Mouse (Mus musculus): Measurements from ENCODE around the gene Nrap.
"Not testable (repeated sequence)": the region's sequence is repeated elsewhere in the genome, so short reads cannot be mapped to it uniquely, and the experiment has no call there.

Nrap gene

GRCm38 (mm10) chr19:56366168-56366567 is 23.7 kb downstream of the Nrap start:
- no peak for DNase-seq (ENCODE audit: low read depth, low spot score)

GRCm38 (mm10) chr19:56364563-56364962 is 25.3 kb downstream of the Nrap start:
- DNase-seq (ENCODE audit: low read depth, low spot score), result no peak

DNA sequence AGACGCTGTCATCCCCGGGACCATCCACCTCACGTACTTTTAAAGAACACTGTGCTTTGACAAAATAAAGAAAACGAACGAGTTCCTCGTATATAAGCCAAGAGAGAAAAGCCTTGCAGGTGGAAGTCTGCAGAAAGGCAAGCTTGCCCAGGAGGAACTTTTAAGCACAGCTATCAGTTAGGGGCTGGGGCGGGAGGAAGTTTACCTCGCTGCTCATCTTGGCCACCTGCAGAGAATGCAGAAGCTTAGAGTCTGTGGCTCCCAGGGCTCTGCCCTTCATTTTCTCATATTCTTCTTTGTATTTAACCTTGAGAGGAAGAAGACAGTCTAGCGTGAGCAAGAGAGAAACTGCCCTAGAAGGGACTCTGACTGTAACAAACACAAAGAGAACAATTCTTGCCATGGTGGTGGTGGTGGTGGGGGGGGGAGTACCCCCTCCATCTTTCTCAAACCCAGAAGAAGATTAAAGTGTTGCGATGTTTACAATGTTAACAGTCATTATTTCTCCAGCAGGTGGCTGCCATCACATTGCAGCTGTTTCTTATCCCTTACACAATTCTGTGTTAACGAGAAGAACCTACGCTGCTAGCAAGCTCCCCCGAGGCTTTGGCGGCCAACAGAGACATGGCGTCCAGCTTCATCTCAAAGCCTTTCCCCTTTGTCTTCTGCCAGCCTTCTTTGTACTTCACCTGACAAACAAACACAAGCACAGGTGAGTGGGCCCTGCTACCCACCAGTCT is 25.9 kb downstream of the Nrap start:
- DNase-seq (ENCODE audit: low read depth, low spot score), result no peak

- DNase-seq (ENCODE audit: low read depth, low spot score), result no peak
Measured at GRCm38 (mm10) chr19:56358890-56359289, 30.9 kb downstream of the Nrap start.

DNA sequence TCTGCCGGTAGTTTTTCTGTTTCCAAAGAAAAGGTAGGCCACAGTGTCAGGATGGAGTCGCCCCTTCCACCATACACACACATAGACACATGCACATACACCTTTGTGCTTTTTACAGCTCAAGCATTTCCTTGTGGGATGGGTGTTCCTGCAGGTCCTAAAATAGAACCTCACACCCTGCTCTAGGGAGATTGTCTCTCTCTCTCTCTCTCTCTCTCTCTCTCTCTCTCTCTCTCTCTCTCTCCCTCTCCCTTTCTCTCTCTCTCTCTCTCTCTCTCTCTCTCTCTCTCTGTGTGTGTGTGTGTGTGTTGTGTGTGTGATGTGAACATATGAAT is 32.5 kb downstream of the Nrap start:
- not testable (repeated sequence) for DNase-seq (ENCODE audit: low read depth, low spot score)

GRCm38 (mm10) chr19:56356480-56357373 is 33.1 kb downstream of the Nrap start:
- DNase-seq (ENCODE audit: low read depth, low spot score), result peak; percentile 48

DNA sequence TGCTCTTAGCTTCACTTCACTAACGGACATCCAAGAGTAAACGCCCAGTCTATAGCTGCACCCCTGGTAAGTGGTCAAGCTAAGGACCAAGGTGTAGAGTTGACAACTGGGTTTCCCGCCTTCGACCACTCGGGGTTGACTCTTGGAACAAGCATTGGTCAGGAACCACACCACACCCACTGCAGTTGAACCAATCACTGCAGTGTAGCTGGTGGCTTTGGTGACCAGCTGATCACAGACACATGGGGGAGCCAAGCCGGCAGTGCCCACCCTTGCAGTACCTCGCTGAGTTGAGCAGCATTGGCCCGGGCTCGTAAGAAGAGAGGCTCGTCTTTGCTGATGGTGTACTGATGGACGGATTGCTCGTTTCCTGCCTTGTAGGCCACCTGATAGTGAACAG is 34.6 kb downstream of the Nrap start:
- no peak for DNase-seq (ENCODE audit: low read depth, low spot score)

DNA sequence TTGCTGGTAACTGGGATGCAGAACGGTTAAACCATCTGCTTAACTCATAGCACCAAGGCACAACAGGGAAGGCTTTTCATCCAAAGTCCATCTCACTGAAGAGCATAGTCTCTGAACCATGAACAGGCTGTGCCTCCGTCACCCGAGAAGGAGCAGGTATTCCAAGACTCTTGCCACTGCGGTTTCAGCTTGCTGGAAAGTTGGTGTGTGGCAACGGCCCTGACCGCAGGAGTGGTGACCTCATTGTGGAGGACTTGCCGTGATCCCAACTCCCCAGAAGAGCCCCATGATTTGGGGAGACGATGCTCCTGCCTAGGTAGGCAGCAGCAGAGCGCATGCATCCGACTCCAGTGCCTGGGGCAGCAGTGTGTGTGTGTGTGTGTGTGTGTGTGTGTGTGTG is 36.1 kb downstream of the Nrap start:
- DNase-seq (ENCODE audit: low read depth, low spot score), result no peak

GRCm38 (mm10) chr19:56349295-56349694 is 40.5 kb downstream of the Nrap start:
- no peak for DNase-seq (ENCODE audit: low read depth, low spot score)

GRCm38 (mm10) chr19:56346750-56347149 is 43.1 kb downstream of the Nrap start:
- DNase-seq (ENCODE audit: low read depth, low spot score), result no peak

DNA sequence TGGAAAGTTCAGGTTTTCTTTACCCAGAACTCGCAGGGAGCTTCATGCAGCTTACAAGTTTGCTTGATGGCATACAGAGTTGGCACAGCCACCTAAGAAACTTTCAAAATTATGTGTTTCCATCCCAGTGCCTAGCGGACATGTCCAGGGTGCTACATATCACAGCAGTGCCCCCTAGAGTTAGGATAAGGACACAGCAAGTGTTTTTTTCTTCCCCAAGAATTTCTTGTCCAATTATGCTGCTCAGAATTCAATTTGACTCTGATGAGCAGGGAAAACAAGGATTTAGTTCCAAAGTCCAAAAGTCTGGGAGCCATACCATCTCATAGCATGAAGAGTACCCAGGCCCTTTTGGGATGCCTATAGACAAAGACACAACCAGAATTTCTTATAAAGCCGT is 43.8 kb downstream of the Nrap start:
- DNase-seq (ENCODE audit: low read depth, low spot score), result no peak

DNA sequence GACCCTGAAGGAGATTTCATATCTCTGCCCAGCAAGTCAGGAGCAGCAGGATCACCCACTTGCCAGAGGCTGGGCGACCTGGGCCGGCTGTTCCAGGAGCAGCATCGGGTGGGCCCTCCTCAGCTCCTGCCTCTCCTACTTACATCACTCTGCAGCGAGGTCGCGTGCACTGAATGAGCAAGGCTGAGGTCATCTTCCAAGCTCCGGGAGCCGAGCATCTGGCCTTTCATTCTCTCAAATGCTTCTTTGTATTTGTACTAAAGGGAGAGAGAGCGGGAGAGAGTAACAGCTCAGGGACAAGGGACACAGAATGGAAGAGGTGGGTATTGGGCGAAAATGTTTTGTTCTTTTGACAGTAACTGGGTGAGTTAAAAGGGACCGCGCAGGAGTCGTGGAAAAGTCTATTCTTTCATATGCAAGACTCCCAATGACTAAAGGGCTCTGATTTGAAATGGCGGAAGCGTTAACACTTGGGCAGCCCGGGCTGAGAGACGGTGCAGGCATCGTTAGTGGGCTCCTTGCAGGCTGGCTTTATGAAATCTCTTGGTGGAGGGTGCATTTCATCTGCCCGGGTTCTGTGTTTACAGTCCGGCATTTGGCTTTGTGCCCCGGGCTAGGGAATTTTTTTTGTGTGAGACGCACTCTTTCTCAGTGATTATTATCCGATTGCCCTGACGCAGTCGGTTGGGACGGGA is 45.8 kb downstream of the Nrap start:
- DNase-seq (ENCODE audit: low read depth, low spot score), result no peak

DNA sequence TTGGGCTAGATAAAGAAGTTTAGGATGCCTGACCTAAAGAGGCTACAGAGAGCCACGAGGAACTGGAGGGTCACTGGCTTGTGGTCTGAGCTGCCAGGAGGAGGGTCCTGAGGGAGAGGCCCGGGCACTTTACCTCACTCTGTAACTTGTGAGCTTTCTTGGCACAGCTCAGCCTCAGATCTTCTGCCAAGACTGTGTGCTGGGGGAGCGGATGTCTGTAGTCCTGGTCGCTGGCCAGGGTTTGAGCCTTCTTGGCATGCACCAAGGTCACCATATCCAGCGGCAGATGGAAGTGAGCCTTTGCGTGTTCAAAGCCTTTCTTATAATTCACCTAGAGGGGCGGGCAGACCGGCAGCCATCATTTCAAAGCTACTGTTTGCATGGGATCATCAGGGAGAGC is 47.8 kb downstream of the Nrap start:
- DNase-seq (ENCODE audit: low read depth, low spot score), result no peak

DNA sequence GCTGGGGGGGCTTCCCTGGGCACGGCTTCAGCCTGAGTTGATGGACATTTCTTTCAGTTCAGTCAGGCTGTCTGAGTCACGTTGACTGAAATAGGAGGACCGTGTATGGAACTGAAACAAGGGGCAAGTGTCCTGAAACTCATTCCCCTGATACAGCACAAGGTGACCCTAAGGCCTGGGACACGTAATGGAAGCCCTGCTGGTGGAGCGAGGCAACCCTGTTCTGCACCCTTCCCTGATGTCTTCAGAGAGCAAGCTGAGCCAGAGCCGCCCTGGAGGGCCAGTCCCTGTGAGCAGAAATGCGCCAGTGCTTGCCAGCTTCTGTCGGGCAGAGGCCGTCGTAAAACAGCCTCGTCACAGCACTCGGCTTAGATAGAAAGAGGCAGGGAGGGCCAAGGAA is 53.0 kb downstream of the Nrap start:
- no peak for DNase-seq (ENCODE audit: low read depth, low spot score)

GRCm38 (mm10) chr19:56336321-56336720 is 53.5 kb downstream of the Nrap start:
- no peak for DNase-seq (ENCODE audit: low read depth, low spot score)

DNA sequence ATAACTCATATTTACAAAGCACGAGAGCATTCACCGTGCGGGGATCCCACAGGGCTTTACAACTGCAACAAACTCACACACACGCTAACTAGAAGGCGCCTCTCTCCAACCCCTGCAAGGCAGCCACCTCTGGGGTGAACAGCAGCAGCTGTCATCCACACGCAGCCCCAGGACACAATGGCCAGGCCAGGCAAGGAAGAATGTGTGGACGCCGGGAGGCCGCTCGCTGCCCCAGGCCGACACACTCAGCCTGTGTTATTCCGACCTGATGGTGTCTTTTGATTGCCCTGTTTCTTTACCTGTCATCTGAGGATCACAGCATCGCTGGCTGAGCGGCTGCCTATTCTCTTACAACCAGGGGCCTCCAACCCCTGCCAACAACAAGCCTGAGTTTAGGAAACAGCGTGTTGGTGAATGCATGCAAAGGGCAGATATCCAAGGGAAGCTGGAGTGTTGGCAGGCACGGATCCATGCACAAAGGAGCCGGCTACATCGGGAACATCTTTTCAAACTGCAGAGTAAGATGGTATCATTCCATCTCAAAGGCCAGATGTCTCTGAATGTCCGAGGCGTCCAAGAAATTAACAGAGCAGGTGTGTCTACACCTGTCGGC is 63.5 kb downstream of the Nrap start:
- DNase-seq (ENCODE audit: low read depth, low spot score), result no peak

DNA sequence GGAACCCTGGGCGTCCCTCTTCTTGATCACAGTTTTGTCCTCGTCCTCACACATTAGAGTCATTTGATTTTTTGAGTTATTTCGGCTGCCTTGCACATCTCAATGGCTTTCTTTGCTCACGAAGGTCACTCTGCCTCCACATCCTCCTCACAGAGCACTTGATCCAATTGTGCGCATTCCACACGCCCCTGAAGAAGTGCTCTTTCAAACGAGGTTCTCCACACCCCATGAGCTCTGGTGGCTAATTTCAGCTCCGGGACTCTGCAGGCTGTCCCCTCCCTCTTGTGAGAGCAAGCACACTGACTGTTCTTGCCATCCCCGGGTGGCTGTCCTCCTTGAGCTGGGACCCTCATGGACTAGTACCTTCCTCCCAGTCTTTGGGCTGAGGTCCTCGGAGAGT is 64.2 kb downstream of the Nrap start:
- DNase-seq (ENCODE audit: low read depth, low spot score), result no peak

DNA sequence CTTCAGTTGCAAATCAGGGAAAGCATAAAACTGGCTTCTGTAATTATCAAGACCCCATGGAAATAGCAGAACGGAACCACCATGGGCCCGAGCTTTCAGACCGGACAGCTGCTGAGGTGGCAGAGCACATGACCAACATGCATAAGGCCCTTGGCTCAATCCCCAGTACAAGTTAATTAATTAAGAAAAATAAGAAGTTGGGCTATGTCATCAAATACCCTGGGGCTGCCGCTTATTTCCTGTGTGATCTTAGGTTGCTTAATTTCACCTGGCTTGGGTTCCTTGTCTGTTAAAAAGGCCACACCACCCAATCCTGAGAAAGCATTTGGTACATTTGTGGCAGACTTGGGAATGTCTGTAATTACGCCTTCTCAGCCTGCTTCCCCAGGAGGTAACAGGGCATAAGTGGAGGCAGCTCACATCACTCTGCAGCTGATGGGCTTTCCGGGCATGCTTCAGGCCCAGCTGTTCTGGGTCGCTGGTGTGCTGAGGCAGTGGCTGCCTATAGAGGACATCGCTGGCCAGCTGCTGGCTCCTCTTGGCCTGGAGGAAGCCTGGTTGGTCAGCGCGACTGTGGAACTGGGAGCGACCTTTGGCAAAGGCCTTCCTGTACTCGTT is 68.4 kb downstream of the Nrap start:
- DNase-seq (ENCODE audit: low read depth, low spot score), result no peak

DNA sequence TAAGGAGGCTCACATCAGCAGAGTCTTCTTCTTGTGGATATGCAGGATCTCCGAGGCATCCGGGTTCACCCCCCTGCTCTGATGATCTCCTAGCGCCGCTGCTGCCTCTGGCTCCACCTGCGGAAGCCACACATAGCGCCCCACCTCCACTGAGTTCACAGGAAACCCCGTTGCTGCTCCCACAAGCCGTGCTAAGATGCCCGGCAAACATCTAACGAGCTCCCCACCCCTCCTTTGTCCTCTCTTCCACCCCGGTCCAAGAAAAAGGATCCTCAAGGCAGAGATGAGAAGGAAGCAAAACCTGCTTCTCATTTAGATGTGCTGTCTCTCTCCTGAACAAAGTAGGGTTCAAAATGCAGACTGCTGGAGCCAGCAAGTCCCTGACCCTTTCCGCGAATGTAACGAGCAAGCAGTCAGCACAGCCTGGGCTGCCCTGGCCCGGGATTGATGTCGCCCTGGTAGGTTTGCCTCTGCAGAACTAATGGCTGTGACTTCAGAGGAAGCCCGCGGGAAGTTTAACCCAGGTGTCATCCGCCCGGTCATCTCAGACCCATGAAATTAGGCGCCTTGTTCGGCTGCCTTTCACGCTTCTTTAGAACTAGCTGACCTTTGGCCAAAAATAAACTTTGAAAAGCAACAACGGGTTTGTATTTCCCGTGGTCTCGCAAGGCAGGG is 69.5 kb downstream of the Nrap start:
- DNase-seq (ENCODE audit: low read depth, low spot score), result no peak

GRCm38 (mm10) chr19:56319629-56320028 is 70.2 kb downstream of the Nrap start:
- no peak for DNase-seq (ENCODE audit: low read depth, low spot score)

GRCm38 (mm10) chr19:56319219-56319618 is 70.6 kb downstream of the Nrap start:
- DNase-seq (ENCODE audit: low read depth, low spot score), result peak; percentile 3

Data from c-Kit-negative CD71-positive TER-119-positive erythroid progenitor cells, embryonic 14.5 days (primary cell).